Mouse (Mus musculus): ENCODE measurements around the gene Cubn. TPM values are rescaled to one million over a fixed set of nuclear protein-coding genes. Genes with fewer than 3 reads are reported as not detected.

Cubn gene
- total and polyA plus RNA-seq, 3 experiments: 0.03 TPM; not detected in 2

DNA sequence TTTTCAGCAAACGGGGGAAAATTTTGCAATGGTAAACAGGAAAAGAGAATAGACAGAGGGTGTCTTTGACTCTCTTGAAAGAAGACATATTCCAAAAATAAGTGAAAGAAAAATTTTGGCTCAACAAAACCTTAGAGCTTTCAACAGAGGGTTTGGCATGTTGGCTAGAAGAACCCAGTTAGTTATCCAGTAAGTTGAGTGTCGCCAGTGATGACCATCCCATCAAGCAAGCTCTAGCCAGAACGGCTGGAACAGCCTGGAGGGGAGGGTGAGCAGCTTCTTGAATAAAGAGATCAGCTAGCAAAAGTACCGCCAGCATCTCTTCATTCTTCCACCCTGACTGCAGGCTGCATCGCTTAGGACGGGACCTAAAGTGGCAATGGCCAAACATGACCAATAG lies 90.8 kb downstream of the Cubn start:
- Histone ChIP-seq H3K36me3 (ENCODE audit: control insufficient read depth in 1 of 2, insufficient read depth in 2 of 2, low read length in 2 of 2) (no peaks in the 10 kb centered on the region; a peak in 1 of 4 replicates), H3K27me3 (ENCODE audit: control insufficient read depth in 1 of 2, insufficient read depth in 2 of 2, low read length in 2 of 2) (no peaks in the 10 kb centered on the region), H3K79me2 (ENCODE audit: control insufficient read depth, insufficient read depth, low read length, poor library complexity) (no peaks in the 10 kb centered on the region), H3K27ac (ENCODE audit: control insufficient read depth, low read depth, low read length) (no peak overlapping the region), H3K4me3 (ENCODE audit: control insufficient read depth in 1 of 2, insufficient read depth in 1 of 2, low read depth in 2 of 2, low read length in 2 of 2) (no peak overlapping the region), H3K4me1 (ENCODE audit: control insufficient read depth in 1 of 2, insufficient read depth in 2 of 2, low read length in 2 of 2) (peaks cover 0 to 3% of the 10 kb centered on the region in 2 experiments; a peak in 1 of 4 replicates), H3K9me3 (replicated peaks; ENCODE audit: insufficient read depth, low read length) (no peaks in the 10 kb centered on the region), H3K9ac (ENCODE audit: control insufficient read depth, low read depth, low read length, poor library complexity, severe bottlenecking) (no peak overlapping the region)
- TF ChIP-seq GATA1 (IDR thresholded peaks at IDR 0.05; ENCODE audit: low read depth, low read length) (no peak), MXI1 (IDR thresholded peaks at IDR 0.05; ENCODE audit: low read depth, low read length) (no peak), GABPA (IDR thresholded peaks at IDR 0.05; ENCODE audit: low read depth, low read length) (no peak), NRF1 (IDR thresholded peaks at IDR 0.05; ENCODE audit: insufficient read depth, low read depth, low read length, poor library complexity, severe bottlenecking) (no peak), MYC (IDR thresholded peaks at IDR 0.05; ENCODE audit: low read depth, low read length) (no peak), UBTF (IDR thresholded peaks at IDR 0.05; ENCODE audit: borderline replicate concordance, insufficient read depth, low read depth, low read length) (no peak), JUND (IDR thresholded peaks at IDR 0.05; ENCODE audit: low read depth, low read length) (no peak), ELF1 (IDR thresholded peaks at IDR 0.05; ENCODE audit: low read depth, low read length) (no peak), RAD21 (IDR thresholded peaks at IDR 0.05; ENCODE audit: low read depth, low read length) (no peak), BHLHE40 (IDR thresholded peaks at IDR 0.05; ENCODE audit: borderline replicate concordance, low read depth, low read length) (no peak), TCF12 (IDR thresholded peaks at IDR 0.05; ENCODE audit: low read depth, low read length) (no peak)
- no peak for DNase-seq (ENCODE audit: low read depth, low spot score)

DNA sequence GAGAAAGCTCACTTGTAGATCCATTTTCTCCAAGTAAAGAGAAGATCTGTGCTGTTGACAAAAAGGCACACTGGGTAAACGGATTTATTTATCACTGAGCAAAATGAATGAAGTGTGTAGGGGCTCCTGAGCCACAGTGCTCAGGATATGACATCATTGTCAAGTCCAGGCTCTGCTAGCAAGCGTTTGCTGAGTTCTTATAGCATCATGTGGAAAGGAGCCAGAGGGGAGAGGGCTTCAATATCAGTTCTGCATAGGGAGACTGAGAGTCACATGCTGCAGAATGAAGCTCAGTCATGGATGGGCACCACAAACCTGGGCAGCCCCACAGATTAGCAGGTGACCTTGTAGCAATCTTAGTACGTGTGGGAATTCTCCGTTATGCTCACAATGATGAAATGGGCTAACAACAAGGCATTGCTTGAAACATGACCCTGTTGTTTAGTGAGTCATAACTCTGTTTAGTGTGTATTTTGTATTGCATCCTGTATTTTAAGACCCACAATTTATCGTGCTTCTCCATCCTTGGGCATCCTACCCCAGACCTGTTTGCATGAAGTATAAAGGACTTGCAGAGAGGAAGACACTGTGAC lies 92.0 kb downstream of the Cubn start:
- no peaks in the 10 kb centered on the region for H3K79me2 ChIP-seq (ENCODE audit: control insufficient read depth, insufficient read depth, low read length, poor library complexity)
- no peak overlapping the region for H3K27ac ChIP-seq (ENCODE audit: control insufficient read depth, low read depth, low read length)
- DNase-seq (ENCODE audit: low read depth, low spot score): no peak

More for the DNA sequence above, 92.0 kb downstream of the Cubn start:
- TF ChIP-seq CTCF (IDR thresholded peaks at IDR 0.05 in 2 of 3, conservative IDR thresholded peaks at IDR 0.05 in 1 of 3; ENCODE audit: control insufficient read depth in 1 of 3, insufficient read depth in 1 of 3, low read depth in 2 of 3, low read length in 3 of 3, poor library complexity in 1 of 3, severe bottlenecking in 1 of 3) (no peak), RAD21 (IDR thresholded peaks at IDR 0.05; ENCODE audit: low read depth, low read length) (no peak), MEF2A (IDR thresholded peaks at IDR 0.05; ENCODE audit: extremely low read depth, insufficient replicate concordance, low read depth, low read length, poor library complexity, severe bottlenecking) (no peak), CHD1 (IDR thresholded peaks at IDR 0.05; ENCODE audit: low read depth, low read length) (no peak), NELFE (IDR thresholded peaks at IDR 0.05; ENCODE audit: low read depth, low read length) (no peak), ZKSCAN1 (IDR thresholded peaks at IDR 0.05; ENCODE audit: low read depth, low read length) (no peak), MAZ (IDR thresholded peaks at IDR 0.05; ENCODE audit: low read depth, low read length) (no peak)
- no peaks in the 10 kb centered on the region for H3K9me3 ChIP-seq (replicated peaks; ENCODE audit: insufficient read depth, low read length)
- H3K4me1 ChIP-seq (ENCODE audit: control insufficient read depth in 1 of 2, insufficient read depth in 2 of 2, low read length in 2 of 2): peaks cover 0 to 8% of the 10 kb centered on the region in 2 experiments; a peak in 2 of 4 replicates
- no peaks in the 10 kb centered on the region for H3K27me3 ChIP-seq (ENCODE audit: control insufficient read depth in 1 of 2, insufficient read depth in 2 of 2, low read length in 2 of 2)
- no peak overlapping the region for H3K9ac ChIP-seq (ENCODE audit: control insufficient read depth, low read depth, low read length, poor library complexity, severe bottlenecking)
- no peak overlapping the region for H3K4me3 ChIP-seq (ENCODE audit: control insufficient read depth in 1 of 2, insufficient read depth in 1 of 2, low read depth in 2 of 2, low read length in 2 of 2)
- H3K36me3 ChIP-seq (ENCODE audit: control insufficient read depth in 1 of 2, insufficient read depth in 2 of 2, low read length in 2 of 2): peaks cover 0 to 2% of the 10 kb centered on the region in 2 experiments; a peak in 2 of 4 replicates
